Mouse (Mus musculus): ENCODE measurements around the gene Mutyh. TPM values are rescaled to one million over a fixed set of nuclear protein-coding genes. Genes with fewer than 3 reads are reported as not detected.

Gene Mutyh
- total and polyA plus RNA-seq, 3 experiments, result 0.81 to 2.5 TPM; not detected in 1

DNA sequence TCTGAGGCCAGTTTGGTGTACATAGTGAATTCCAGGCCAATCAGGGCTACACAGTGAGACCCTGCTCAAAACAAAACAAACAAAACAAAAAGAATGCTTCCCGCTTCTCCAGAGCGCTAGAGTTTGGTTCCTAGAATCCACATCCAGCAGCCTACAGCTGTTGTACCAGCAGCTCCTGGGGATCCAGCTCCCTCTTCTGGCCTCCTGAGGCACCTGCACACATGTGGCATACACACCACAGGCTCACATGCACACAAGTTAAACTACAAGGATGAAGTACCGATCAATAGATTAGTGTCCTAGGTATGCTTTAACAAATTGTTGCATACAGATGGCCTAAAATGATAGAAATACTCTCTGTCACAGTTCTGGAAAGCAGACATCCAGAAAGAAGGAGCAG is 36.8 kb downstream of the Mutyh start:
- Histone ChIP-seq H3K4me1 (ENCODE audit: control insufficient read depth in 1 of 2, insufficient read depth in 2 of 2, low read length in 2 of 2) (no peaks in the 10 kb centered on the region), H3K4me3 (ENCODE audit: control insufficient read depth in 1 of 2, insufficient read depth in 1 of 2, low read depth in 2 of 2, low read length in 2 of 2) (no peak overlapping the region), H3K27ac (ENCODE audit: control insufficient read depth, low read depth, low read length) (no peak overlapping the region), H3K36me3 (ENCODE audit: control insufficient read depth in 1 of 2, insufficient read depth in 2 of 2, low read length in 2 of 2) (no peaks in the 10 kb centered on the region), H3K9ac (ENCODE audit: control insufficient read depth, low read depth, low read length, poor library complexity, severe bottlenecking) (no peak overlapping the region), H3K9me3 (replicated peaks; ENCODE audit: insufficient read depth, low read length) (no peaks in the 10 kb centered on the region), H3K79me2 (ENCODE audit: control insufficient read depth, insufficient read depth, low read length, poor library complexity) (no peaks in the 10 kb centered on the region), H3K27me3 (ENCODE audit: control insufficient read depth in 1 of 2, insufficient read depth in 2 of 2, low read length in 2 of 2) (peaks cover 4 to 7% of the 10 kb centered on the region in 2 experiments; a peak in 2 of 4 replicates)
- DNase-seq (ENCODE audit: low read depth, low spot score), result no peak
- no peak for TF ChIP-seq ZMIZ1 (IDR thresholded peaks at IDR 0.05; ENCODE audit: low read depth, low read length)
- no peak for TF ChIP-seq ZC3H11A (IDR thresholded peaks at IDR 0.05; ENCODE audit: low read depth, low read length)
- no peak for TF ChIP-seq POLR2A (IDR thresholded peaks at IDR 0.05; ENCODE audit: control insufficient read depth in 1 of 2, insufficient read depth in 1 of 2, low read depth in 1 of 2, low read length in 2 of 2, poor library complexity in 1 of 2)
- TF ChIP-seq CHD1 (IDR thresholded peaks at IDR 0.05; ENCODE audit: low read depth, low read length), result no peak
- TF ChIP-seq CHD2 (IDR thresholded peaks at IDR 0.05; ENCODE audit: low read length), result no peak
- TF ChIP-seq POLR2AphosphoS2 (IDR thresholded peaks at IDR 0.05; ENCODE audit: low read length), result no peak
- TF ChIP-seq BHLHE40 (IDR thresholded peaks at IDR 0.05; ENCODE audit: borderline replicate concordance, low read depth, low read length), result no peak
- TF ChIP-seq TCF12 (IDR thresholded peaks at IDR 0.05; ENCODE audit: low read depth, low read length), result no peak
- no peak for TF ChIP-seq NELFE (IDR thresholded peaks at IDR 0.05; ENCODE audit: low read depth, low read length)
- TF ChIP-seq ELF1 (IDR thresholded peaks at IDR 0.05; ENCODE audit: low read depth, low read length), result no peak
- TF ChIP-seq NRF1 (IDR thresholded peaks at IDR 0.05; ENCODE audit: insufficient read depth, low read depth, low read length, poor library complexity, severe bottlenecking), result no peak
- TF ChIP-seq GATA1 (IDR thresholded peaks at IDR 0.05; ENCODE audit: low read depth, low read length), result no peak
- no peak; a peak in 1 of 6 replicates for TF ChIP-seq CTCF (IDR thresholded peaks at IDR 0.05 in 2 of 3, conservative IDR thresholded peaks at IDR 0.05 in 1 of 3; ENCODE audit: control insufficient read depth in 1 of 3, insufficient read depth in 1 of 3, low read depth in 2 of 3, low read length in 3 of 3, poor library complexity in 1 of 3, severe bottlenecking in 1 of 3)
- no peak for TF ChIP-seq MAX (IDR thresholded peaks at IDR 0.05; ENCODE audit: low read length)

DNA sequence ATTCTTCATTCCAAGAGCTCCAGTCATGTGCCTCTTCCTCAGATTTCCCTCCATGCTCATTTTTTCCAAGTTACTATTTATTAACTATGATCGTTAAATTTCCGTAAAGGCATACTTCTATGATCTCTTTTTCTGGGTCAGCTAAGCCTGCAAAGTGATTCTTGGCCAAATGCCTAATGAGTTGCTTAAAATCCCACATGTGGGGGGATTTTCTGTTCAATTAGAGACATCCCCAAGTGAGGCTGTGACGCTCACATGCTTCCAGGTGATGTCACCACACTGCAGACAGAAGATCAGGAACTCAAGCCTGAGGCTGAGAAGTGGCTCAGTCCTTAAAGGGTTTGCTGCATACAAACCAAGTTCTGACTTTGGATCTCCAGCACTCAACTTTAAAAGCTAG is 42.4 kb downstream of the Mutyh start:
- Histone ChIP-seq H3K27ac (ENCODE audit: control insufficient read depth, low read depth, low read length) (no peak overlapping the region), H3K36me3 (ENCODE audit: control insufficient read depth in 1 of 2, insufficient read depth in 2 of 2, low read length in 2 of 2) (no peaks in the 10 kb centered on the region), H3K27me3 (ENCODE audit: control insufficient read depth in 1 of 2, insufficient read depth in 2 of 2, low read length in 2 of 2) (peaks cover 4 to 8% of the 10 kb centered on the region in 2 experiments; a peak in 3 of 4 replicates), H3K9me3 (replicated peaks; ENCODE audit: insufficient read depth, low read length) (no peaks in the 10 kb centered on the region), H3K9ac (ENCODE audit: control insufficient read depth, low read depth, low read length, poor library complexity, severe bottlenecking) (no peak overlapping the region), H3K4me3 (ENCODE audit: control insufficient read depth in 1 of 2, insufficient read depth in 1 of 2, low read depth in 2 of 2, low read length in 2 of 2) (no peak overlapping the region), H3K4me1 (ENCODE audit: control insufficient read depth in 1 of 2, insufficient read depth in 2 of 2, low read length in 2 of 2) (no peaks in the 10 kb centered on the region), H3K79me2 (ENCODE audit: control insufficient read depth, insufficient read depth, low read length, poor library complexity) (no peaks in the 10 kb centered on the region)
- no peak for TF ChIP-seq MXI1 (IDR thresholded peaks at IDR 0.05; ENCODE audit: low read depth, low read length)
- TF ChIP-seq NELFE (IDR thresholded peaks at IDR 0.05; ENCODE audit: low read depth, low read length), result no peak
- TF ChIP-seq UBTF (IDR thresholded peaks at IDR 0.05; ENCODE audit: borderline replicate concordance, insufficient read depth, low read depth, low read length), result no peak
- no peak for TF ChIP-seq MYC (IDR thresholded peaks at IDR 0.05; ENCODE audit: low read depth, low read length)
- no peak for TF ChIP-seq ETS1 (IDR thresholded peaks at IDR 0.05; ENCODE audit: low read depth, low read length)
- TF ChIP-seq TAL1 (IDR thresholded peaks at IDR 0.05; ENCODE audit: low read length), result no peak
- TF ChIP-seq POLR2A (IDR thresholded peaks at IDR 0.05; ENCODE audit: control insufficient read depth in 1 of 2, insufficient read depth in 1 of 2, low read depth in 1 of 2, low read length in 2 of 2, poor library complexity in 1 of 2), result no peak
- DNase-seq (ENCODE audit: low read depth, low spot score), result no peak

All from MEL (cell line).